Mouse (Mus musculus) liver, embryonic 16.5 days (tissue): ENCODE data around the gene Gbe1. TPM values are rescaled to one million over a fixed set of nuclear protein-coding genes. Genes with fewer than 3 reads are reported as not detected.

Source experiments
- ATAC-seq: fragments of 200-750 bp; cut with Nextera tagmentation; 2 replicates; pipeline ENCODE4 v1.8.0; 2017; ENCODE audit warnings: low read depth, mild to moderate bottlenecking, moderate number of reproducible peaks, moderate library complexity
- H3K27ac ChIP-seq: fragments of 300-500 bp; sonication (generic); 2 replicates; pipeline ENCODE4 v1.5.1; 2014; ENCODE audit warnings: mild to moderate bottlenecking, low read length
- H3K27me3 ChIP-seq: fragments of 300-500 bp; sonication (generic); 2 replicates; pipeline ENCODE4 v1.6.1; 2014; ENCODE audit warnings: low read depth, low read length, mixed read lengths; ENCODE audit not compliant: control insufficient read depth, insufficient read depth
- H3K36me3 ChIP-seq: fragments of 300-500 bp; sonication (generic); 2 replicates; pipeline ENCODE4 v1.6.1; 2014; ENCODE audit warnings: mild to moderate bottlenecking; ENCODE audit not compliant: control insufficient read depth, insufficient read depth
- H3K4me1 ChIP-seq: fragments of 300-500 bp; sonication (generic); 2 replicates; pipeline ENCODE4 v1.6.1; 2014; ENCODE audit warnings: low read depth, low read length, mixed read lengths; ENCODE audit not compliant: control insufficient read depth
- H3K4me2 ChIP-seq: fragments of 300-500 bp; sonication (generic); 2 replicates; pipeline ENCODE4 v1.6.1; 2014; ENCODE audit warnings: low read depth, low read length, mixed read lengths
- H3K4me3 ChIP-seq: fragments of 300-500 bp; sonication (generic); 2 replicates; pipeline ENCODE4 v1.5.1; 2014; ENCODE audit warnings: low read depth, mild to moderate bottlenecking, low read length
- H3K9ac ChIP-seq: fragments of 300-500 bp; sonication (generic); 2 replicates; pipeline ENCODE4 v1.6.1; 2014; ENCODE audit warnings: low read depth, low read length
- H3K9me3 ChIP-seq: fragments of 300-500 bp; sonication (generic); replicated peaks from 2 replicates; pipeline ENCODE4 v1.6.1; 2016; ENCODE audit warnings: low read length; ENCODE audit not compliant: control insufficient read depth
- WGBS: fragments of 180-500 bp; shearing (Covaris S2); extraction: QIAGEN DNeasy Blood & Tissue Kit; methylation state at CpG from one replicate; pipeline ENCODE4 v1.1.7; 2014; ENCODE audit not compliant: insufficient replicate concordance; 5-methylcytosine and 5-hydroxymethylcytosine counted together
- polyA plus RNA-seq: library from polyadenylated mRNA; unstranded; fragments of >200 nt; fragmentation: Nextera tagmentation; extraction: Ambion mirVana; gene quantifications from 2 replicates; pipeline ENCODE4 v1.2.1, GENCODE M21; 2015

The Gbe1 gene
- polyA plus RNA-seq, 1 experiment from 2014 or later = 36.7 TPM

GRCm38 (mm10) chr16:70562574-70562973 is 248.8 kb downstream of the Gbe1 start:
- H3K9ac ChIP-seq = no peak overlapping the region
- no peak for ATAC-seq
- H3K4me2 ChIP-seq = no peak overlapping the region
- H3K36me3 ChIP-seq = no peaks in the 10 kb centered on the region
- WGBS = 69% methylated on average over 8 of the region's 8 CpGs
- H3K27me3 ChIP-seq = no peaks in the 10 kb centered on the region
- no peak overlapping the region for H3K27ac ChIP-seq
- no peak overlapping the region for H3K4me3 ChIP-seq
- no peaks in the 10 kb centered on the region for H3K9me3 ChIP-seq
- no peaks in the 10 kb centered on the region for H3K4me1 ChIP-seq

- H3K4me2 ChIP-seq = no peak overlapping the region
- H3K27ac ChIP-seq = no peak overlapping the region
- no peaks in the 10 kb centered on the region for H3K4me1 ChIP-seq
- no peaks in the 10 kb centered on the region for H3K9me3 ChIP-seq
- H3K36me3 ChIP-seq = no peaks in the 10 kb centered on the region
- ATAC-seq = no peak
- H3K4me3 ChIP-seq = no peak overlapping the region
- WGBS = 81% methylated on average over 5 of the region's 5 CpGs
- H3K9ac ChIP-seq = no peak overlapping the region
- H3K27me3 ChIP-seq = no peaks in the 10 kb centered on the region
Observed at GRCm38 (mm10) chr16:70563456-70563855, 249.7 kb downstream of the Gbe1 start.

DNA sequence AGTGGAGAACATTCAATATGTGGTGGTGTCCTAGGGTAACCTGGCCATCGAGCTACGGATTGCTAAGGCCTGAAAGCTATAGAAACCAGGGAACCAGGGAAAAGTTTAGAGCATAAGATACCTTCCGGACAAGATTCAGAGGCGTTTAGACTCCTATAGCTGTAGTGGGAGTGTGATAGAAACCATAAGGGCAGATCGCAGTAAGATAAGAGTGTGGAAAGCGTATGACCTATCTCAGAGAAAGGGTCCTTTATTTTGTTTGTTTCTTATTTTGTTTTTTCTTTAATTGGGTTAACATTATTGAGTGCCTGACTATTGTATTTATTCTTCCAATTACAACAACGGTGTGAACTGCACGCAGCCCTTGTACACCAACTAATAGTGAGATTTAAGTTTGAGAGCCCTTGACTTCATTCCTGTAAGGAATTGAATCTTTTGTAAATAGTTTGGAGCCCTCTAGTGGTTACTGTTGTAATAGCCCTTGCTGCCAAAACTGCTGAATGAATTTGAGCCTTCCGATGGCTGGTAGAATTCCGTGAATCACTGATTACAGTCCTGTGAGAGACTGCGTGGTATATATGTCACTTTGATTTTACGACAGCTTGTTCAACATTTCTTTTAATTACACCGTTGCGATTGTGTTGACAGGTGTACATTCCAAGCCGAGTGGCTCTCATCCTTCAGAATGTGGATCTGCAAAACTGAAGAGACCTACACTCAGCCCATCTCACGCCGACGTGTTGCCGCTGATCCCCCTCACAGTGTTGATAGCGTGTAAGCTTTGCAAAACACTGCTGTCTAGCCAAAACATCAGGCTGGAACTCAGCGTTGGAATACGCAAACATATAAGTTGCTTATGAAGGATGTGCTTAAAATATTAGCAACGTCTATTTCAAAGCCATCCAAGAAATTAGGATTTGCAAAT is 254.9 kb downstream of the Gbe1 start:
- Histone ChIP-seq H3K4me3 (no peak overlapping the region), H3K4me1 (no peaks in the 10 kb centered on the region), H3K9ac (no peak overlapping the region), H3K9me3 (no peaks in the 10 kb centered on the region), H3K36me3 (no peaks in the 10 kb centered on the region), H3K4me2 (no peak overlapping the region), H3K27ac (no peak overlapping the region), H3K27me3 (no peaks in the 10 kb centered on the region)
- WGBS = 53% methylated on average over 23 of the region's 23 CpGs
- ATAC-seq = no peak

DNA sequence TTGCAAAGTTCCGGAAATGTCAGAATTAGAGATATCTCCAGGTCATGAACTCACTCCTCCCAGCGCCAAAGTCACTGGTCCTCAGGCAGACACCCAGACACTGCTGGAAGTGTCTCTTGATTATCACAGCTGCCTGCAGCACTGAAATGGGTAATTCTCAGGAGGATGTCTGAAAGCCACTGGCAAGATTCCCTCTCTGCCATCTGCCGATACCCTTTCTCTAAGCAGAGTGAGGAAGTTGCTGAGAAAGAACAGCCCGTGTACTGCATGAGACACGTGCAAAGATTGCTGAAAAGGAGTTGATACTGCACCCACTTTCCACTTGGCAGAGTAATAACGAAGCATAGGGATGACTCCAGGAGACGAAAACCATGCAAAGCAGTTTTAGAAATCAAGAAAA is 272.2 kb downstream of the Gbe1 start:
- Histone ChIP-seq H3K9ac (no peak overlapping the region), H3K27ac (no peak overlapping the region), H3K4me1 (no peaks in the 10 kb centered on the region), H3K27me3 (no peaks in the 10 kb centered on the region), H3K4me3 (no peak overlapping the region), H3K4me2 (no peak overlapping the region), H3K36me3 (no peaks in the 10 kb centered on the region), H3K9me3 (no peaks in the 10 kb centered on the region)
- no CpG with 5 or more reads among the region's 7 CpGs for WGBS
- no peak for ATAC-seq

DNA sequence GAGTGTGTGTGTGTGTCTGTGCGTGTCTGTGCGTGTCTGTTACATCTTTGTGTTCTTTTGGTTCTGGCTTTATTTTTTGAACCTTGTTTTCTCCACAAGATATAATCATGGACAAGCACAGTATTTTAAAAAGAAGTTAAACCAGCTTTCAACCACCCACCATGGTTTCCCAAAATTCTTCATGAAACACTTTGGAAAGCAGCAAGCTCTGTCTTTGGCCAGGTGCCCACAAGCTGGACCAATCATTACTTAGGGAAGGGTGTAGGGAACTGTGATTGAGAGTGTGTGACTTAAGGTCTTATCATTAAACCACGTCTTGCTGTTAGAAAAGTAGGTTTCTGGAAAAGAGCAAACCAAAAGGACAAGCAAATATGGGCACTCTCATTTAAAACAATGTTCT is 288.6 kb downstream of the Gbe1 start:
- Histone ChIP-seq H3K4me1 (no peaks in the 10 kb centered on the region), H3K4me3 (no peak overlapping the region), H3K9ac (no peak overlapping the region), H3K9me3 (no peaks in the 10 kb centered on the region), H3K27me3 (no peaks in the 10 kb centered on the region), H3K36me3 (no peaks in the 10 kb centered on the region), H3K27ac (no peak overlapping the region), H3K4me2 (no peak overlapping the region)
- WGBS = 57% methylated on average over 3 of the region's 3 CpGs
- ATAC-seq = no peak

DNA sequence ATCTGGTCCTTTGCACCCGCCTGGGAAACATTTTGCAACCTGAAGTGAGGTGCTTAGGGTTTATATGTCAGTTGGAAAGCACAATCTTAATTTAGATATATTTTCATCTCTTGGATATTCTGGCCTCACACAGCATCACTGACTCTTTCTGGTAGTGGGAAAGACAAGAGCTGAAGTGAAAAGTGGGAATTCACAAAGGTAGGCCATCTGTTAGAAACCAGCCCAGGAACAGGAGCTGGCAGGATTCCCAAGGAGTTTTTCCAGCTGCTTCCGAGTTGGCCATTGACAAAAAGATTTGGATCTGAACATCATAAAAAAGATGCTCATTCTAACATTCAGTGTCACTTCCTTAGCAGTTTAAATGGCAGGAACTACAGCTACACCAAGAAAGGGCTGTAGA is 294.6 kb downstream of the Gbe1 start:
- no peak overlapping the region for H3K4me2 ChIP-seq
- H3K27me3 ChIP-seq = no peaks in the 10 kb centered on the region
- no peak overlapping the region for H3K4me3 ChIP-seq
- no peak for ATAC-seq
- WGBS = 53% methylated on average over 2 of the region's 2 CpGs
- no peaks in the 10 kb centered on the region for H3K9me3 ChIP-seq
- no peak overlapping the region for H3K9ac ChIP-seq
- H3K36me3 ChIP-seq = no peaks in the 10 kb centered on the region
- no peak overlapping the region for H3K27ac ChIP-seq
- no peaks in the 10 kb centered on the region for H3K4me1 ChIP-seq

- Histone ChIP-seq H3K36me3 (no peaks in the 10 kb centered on the region), H3K27me3 (no peaks in the 10 kb centered on the region), H3K27ac (no peak overlapping the region), H3K4me2 (no peak overlapping the region), H3K4me3 (no peak overlapping the region), H3K9ac (no peak overlapping the region), H3K4me1 (no peaks in the 10 kb centered on the region), H3K9me3 (no peaks in the 10 kb centered on the region; the same call in 1 of the 2 replicates)
- WGBS = 73% methylated on average over 1 of the region's 1 CpGs
- ATAC-seq = no peak
Observed at GRCm38 (mm10) chr16:70617691-70618090, 303.9 kb downstream of the Gbe1 start.

DNA sequence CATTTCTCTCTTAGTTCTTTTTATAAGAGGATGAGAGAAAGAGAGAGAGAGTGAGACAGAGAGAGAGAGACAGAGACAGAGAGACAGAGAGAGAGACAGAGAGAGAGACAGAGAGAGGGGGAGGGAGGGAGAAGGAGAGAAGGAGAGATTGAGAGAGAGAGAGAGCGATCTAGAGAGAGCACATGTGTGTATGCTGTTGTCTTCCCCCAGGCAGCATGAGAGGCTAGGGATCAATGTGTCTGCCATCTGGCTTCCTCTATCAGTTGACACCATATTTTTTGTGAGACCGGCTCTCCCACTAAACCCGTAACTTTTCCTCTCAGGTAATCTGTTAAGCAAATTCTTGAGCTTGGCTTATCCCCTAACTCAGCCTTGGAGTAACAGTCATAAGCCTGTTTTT is 304.4 kb downstream of the Gbe1 start:
- ATAC-seq = no peak
- no peaks in the 10 kb centered on the region; the same call in 1 of the 2 replicates for H3K9me3 ChIP-seq
- H3K9ac ChIP-seq = no peak overlapping the region
- no peaks in the 10 kb centered on the region for H3K27me3 ChIP-seq
- no peaks in the 10 kb centered on the region for H3K36me3 ChIP-seq
- H3K27ac ChIP-seq = no peak overlapping the region
- H3K4me3 ChIP-seq = no peak overlapping the region
- WGBS = 67% methylated on average over 3 of the region's 3 CpGs
- H3K4me1 ChIP-seq = no peaks in the 10 kb centered on the region
- no peak overlapping the region for H3K4me2 ChIP-seq
